Mouse (Mus musculus) C2C12 (cell line): ENCODE measurements around the gene Bysl. TPM values are rescaled to one million over a fixed set of nuclear protein-coding genes. Genes with fewer than 3 reads are reported as not detected.
"Not testable (repeated sequence)": the region's sequence is repeated elsewhere in the genome, so short reads cannot be mapped to it uniquely, and the experiment has no call there.

Experiments
- H3K27me3 ChIP-seq: one replicate; pipeline ENCODE4 v1.6.1; 2011; ENCODE audit not compliant: control insufficient read depth, insufficient read depth, insufficient read length
- H3K36me3 ChIP-seq: one replicate; pipeline ENCODE4 v1.6.1; 2011; ENCODE audit not compliant: control insufficient read depth, insufficient read depth
- H3K4me3 ChIP-seq: one replicate; pipeline ENCODE4 v1.5.1; 2011; ENCODE audit warnings: mild to moderate bottlenecking, control low read depth; ENCODE audit not compliant: poor library complexity, insufficient read depth, severe bottlenecking
- H3K79me2 ChIP-seq: one replicate; pipeline ENCODE4 v1.6.1; 2011; ENCODE audit not compliant: control insufficient read depth, insufficient read depth
- H3K79me3 ChIP-seq: one replicate; pipeline ENCODE4 v1.6.1; 2011; ENCODE audit warnings: low read depth, control low read depth
- H3ac ChIP-seq: one replicate; pipeline ENCODE3; 2011; ENCODE audit warnings: low read depth; ENCODE audit not compliant: control insufficient read depth, insufficient read length
- CEBPB ChIP-seq: IDR thresholded peaks from one replicate; pipeline ENCODE4 v1.6.1; 2011; ENCODE audit warnings: low read depth, mild to moderate bottlenecking, control low read depth, moderate library complexity
- CTCF ChIP-seq: IDR thresholded peaks from one replicate; pipeline ENCODE4 v1.5.1; 2011; ENCODE audit not compliant: control insufficient read depth, insufficient read depth, insufficient read length
- FOSL1 ChIP-seq: IDR thresholded peaks from one replicate; pipeline ENCODE4 v1.8.0; 2011; ENCODE audit warnings: mild to moderate bottlenecking, low read length; ENCODE audit not compliant: poor library complexity, insufficient read depth, severe bottlenecking
- MAX ChIP-seq: IDR thresholded peaks from one replicate; pipeline ENCODE4 v1.6.1; 2011; ENCODE audit warnings: mild to moderate bottlenecking, control low read depth
- MYOD1 ChIP-seq: IDR thresholded peaks from one replicate; pipeline ENCODE4 v1.6.1; 2011; ENCODE audit warnings: low read depth; ENCODE audit not compliant: control insufficient read depth, insufficient read length
- MYOG ChIP-seq: IDR thresholded peaks from one replicate; pipeline ENCODE4 v1.6.1; 2011; ENCODE audit not compliant: control insufficient read depth, insufficient read length; ENCODE audit errors: extremely low read depth
- USF1 ChIP-seq: IDR thresholded peaks from one replicate; pipeline ENCODE4 v1.6.1; 2011; ENCODE audit warnings: low read depth, mild to moderate bottlenecking, control low read depth, moderate library complexity
- polyA plus RNA-seq: library from polyadenylated mRNA; unstranded; fragments of >200 nt; fragmentation: generic; extraction: Trizol; gene quantifications from one replicate; pipeline ENCODE4 v1.2.1, GENCODE M21; 2012; ENCODE audit warnings: missing spikeins

The Bysl gene
- polyA plus RNA-seq, 1 experiment = 42.6 TPM

GRCm38 (mm10) chr17:47626031-47626430, 14.7 kb upstream of the Bysl start:
- Histone ChIP-seq H3K4me3 (no peak overlapping the region), H3K36me3 (peaks cover 45% of the 10 kb centered on the region), H3K79me2 (peaks cover 19% of the 10 kb centered on the region), H3ac (no peak overlapping the region), H3K79me3 (peaks cover 1% of the 10 kb centered on the region), H3K27me3 (no peaks in the 10 kb centered on the region)
- no peak for TF ChIP-seq CEBPB

GRCm38 (mm10) chr17:47625088-47625487, 13.8 kb upstream of the Bysl start:
- H3K27me3 ChIP-seq = no peaks in the 10 kb centered on the region
- no peak overlapping the region for H3ac ChIP-seq
- H3K79me2 ChIP-seq = peaks cover 23% of the 10 kb centered on the region
- H3K79me3 ChIP-seq = peaks cover 2% of the 10 kb centered on the region
- no peak overlapping the region for H3K4me3 ChIP-seq
- H3K36me3 ChIP-seq = peaks cover 45% of the 10 kb centered on the region
- TF ChIP-seq MYOG (no peak), MAX (no peak), FOSL1 (no peak), CTCF (no peak)

DNA sequence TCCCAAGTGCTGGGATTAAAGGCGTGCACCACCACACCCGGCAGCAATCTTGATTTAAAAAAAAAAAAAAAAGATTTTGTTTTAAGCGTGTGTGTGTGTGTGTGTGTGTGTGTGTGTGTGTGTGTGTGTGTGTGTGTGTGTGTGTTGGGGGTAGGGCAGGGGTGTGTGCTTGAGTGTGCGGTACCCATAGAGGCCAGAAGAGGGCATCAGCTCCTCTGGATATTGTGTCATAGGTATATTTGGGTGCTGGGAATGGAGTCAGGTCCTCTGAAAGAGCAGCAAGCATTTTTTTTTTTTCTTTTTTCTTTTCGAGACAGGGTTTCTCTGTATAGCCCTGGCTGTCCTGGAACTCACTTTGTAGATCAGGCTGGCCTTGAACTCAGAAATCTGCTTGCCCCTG, 13.3 kb upstream of the Bysl start:
- not testable (repeated sequence) for H3K27me3 ChIP-seq, H3K4me3 ChIP-seq, H3ac ChIP-seq, H3K79me3 ChIP-seq
- Histone ChIP-seq H3K79me2 (peaks cover 28% of the 10 kb centered on the region), H3K36me3 (peaks cover 45% of the 10 kb centered on the region)

GRCm38 (mm10) chr17:47622912-47623554, 11.7 kb upstream of the Bysl start:
- Histone ChIP-seq H3K36me3 (peaks cover 51% of the 10 kb centered on the region), H3K79me3 (peaks cover 15% of the 10 kb centered on the region), H3K4me3 (no peak overlapping the region), H3K27me3 (no peaks in the 10 kb centered on the region), H3K79me2 (peaks cover 43% of the 10 kb centered on the region), H3ac (no peak overlapping the region)
- TF ChIP-seq FOSL1 (no peak), MYOG (no peak), CTCF (no peak)

DNA sequence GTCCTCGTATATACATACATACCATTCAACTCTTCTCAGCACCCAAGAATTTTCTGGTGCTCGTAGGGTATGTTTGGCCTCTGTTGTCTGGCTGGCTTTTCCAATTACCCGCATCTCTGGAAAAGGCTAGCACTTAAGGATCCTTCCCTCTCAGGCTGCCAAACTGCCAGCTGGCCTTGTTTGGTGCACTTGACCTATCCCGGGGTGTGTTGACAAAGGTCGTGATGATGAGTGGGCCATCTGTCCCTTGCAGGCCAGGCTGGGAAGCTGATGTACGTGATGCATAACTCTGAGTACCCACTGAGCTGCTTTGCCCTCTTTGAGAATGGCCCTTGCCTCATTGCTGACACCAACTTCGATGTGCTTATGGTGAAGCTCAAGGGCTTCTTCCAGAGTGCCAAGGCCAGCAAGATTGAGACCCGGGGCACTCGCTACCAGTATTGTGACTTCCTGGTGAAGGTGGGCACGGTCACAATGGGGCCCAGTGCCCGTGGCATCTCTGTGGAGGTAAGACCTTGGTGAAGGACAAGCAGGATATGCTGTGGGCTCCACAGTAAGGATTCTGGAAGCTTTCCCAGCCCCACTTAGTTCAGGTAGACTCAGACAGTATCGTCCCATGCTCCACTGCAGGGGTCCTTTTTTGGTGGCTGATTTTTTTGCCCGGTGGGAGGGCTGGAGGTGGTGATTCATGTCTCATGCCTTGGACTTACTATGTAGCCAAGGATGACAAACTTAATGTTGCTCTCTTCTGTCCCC, 7.4 kb upstream of the Bysl start:
- Histone ChIP-seq H3K79me2 (peaks cover 81% of the 10 kb centered on the region), H3K36me3 (peaks cover 38% of the 10 kb centered on the region), H3K4me3 (no peak overlapping the region), H3K27me3 (no peaks in the 10 kb centered on the region), H3K79me3 (peaks cover 42% of the 10 kb centered on the region), H3ac (no peak overlapping the region)
- no peak for TF ChIP-seq MYOG
- no peak for TF ChIP-seq FOSL1
- TF ChIP-seq CEBPB = no peak
- no peak for TF ChIP-seq CTCF
- no peak for TF ChIP-seq MYOD1
- TF ChIP-seq USF1 = no peak

GRCm38 (mm10) chr17:47617605-47618307, 6.5 kb upstream of the Bysl start:
- H3K79me3 ChIP-seq = peaks cover 52% of the 10 kb centered on the region
- no peak overlapping the region for H3ac ChIP-seq
- no peak for TF ChIP-seq FOSL1
- no peak for TF ChIP-seq MAX
- TF ChIP-seq MYOG = no peak
- peaks cover 37% of the 10 kb centered on the region for H3K36me3 ChIP-seq
- peaks cover 81% of the 10 kb centered on the region for H3K79me2 ChIP-seq
- H3K27me3 ChIP-seq = no peaks in the 10 kb centered on the region
- H3K4me3 ChIP-seq = no peak overlapping the region

- Histone ChIP-seq H3K79me2 (peaks cover 91% of the 10 kb centered on the region), H3K79me3 (peaks cover 63% of the 10 kb centered on the region), H3ac (no peak overlapping the region), H3K27me3 (no peaks in the 10 kb centered on the region), H3K4me3 (no peak overlapping the region), H3K36me3 (peaks cover 26% of the 10 kb centered on the region)
- no peak for TF ChIP-seq CEBPB
- TF ChIP-seq FOSL1 = no peak
- TF ChIP-seq MYOG = no peak
- TF ChIP-seq MYOD1 = no peak
- TF ChIP-seq CTCF = no peak
- no peak for TF ChIP-seq USF1
- TF ChIP-seq MAX = no peak
These were observed 5.4 kb upstream of the Bysl start for GRCm38 (mm10) chr17:47616652-47617051.
